Mouse (Mus musculus) gastrocnemius, postnatal 10 days (tissue): ENCODE data around the gene Mbtd1. TPM values are rescaled to one million over a fixed set of nuclear protein-coding genes. Genes with fewer than 3 reads are reported as not detected.

Experiments
- DNase-seq: peaks from one replicate; pipeline ENCODE4 v3.0.0; 2021; ENCODE audit warnings: mixed read lengths
- total RNA-seq, 2 experiments: library from RNA; stranded (reverse); gene quantifications; 2 replicates each; pipeline ENCODE4 v1.2.3; 2021

Gene Mbtd1
- total RNA-seq, 2 experiments from 2014 or later, result 22.9 to 31.2 TPM

DNA sequence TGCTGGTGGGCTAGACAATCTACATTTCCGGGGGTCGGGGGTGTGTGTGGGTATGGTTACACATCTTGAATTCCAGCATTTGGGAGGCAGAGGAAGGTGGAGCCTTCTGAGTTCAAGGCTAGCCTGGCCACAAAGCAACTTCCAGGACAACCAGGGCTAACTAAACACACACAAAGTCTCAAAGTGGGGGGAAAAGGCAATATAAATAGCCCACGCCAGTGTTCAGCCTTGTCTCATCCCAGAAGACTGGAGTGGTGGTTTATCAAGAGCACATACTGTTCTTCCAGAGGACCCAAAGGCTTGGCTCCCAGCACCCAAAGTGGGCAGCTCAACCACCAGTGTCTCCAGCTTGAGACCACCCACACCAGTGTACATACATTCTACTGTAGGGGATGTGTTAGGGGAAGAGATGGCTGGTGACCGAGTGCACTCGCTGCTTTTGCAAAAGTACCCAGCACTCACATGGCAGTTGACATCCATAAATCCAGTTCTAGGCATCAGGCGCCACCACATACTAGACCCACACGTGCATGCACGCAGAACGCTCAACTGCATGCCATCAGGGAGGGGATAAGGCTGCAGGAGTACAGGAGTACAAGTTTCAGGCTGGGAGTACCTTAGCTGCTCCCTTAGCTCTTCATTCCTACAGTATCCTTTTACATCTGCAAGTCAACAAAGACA is 63.4 kb downstream of the Mbtd1 start:
- no peak for DNase-seq

GRCm38 (mm10) chr11:93950045-93950444 is 64.4 kb downstream of the Mbtd1 start:
- DNase-seq, result no peak

DNA sequence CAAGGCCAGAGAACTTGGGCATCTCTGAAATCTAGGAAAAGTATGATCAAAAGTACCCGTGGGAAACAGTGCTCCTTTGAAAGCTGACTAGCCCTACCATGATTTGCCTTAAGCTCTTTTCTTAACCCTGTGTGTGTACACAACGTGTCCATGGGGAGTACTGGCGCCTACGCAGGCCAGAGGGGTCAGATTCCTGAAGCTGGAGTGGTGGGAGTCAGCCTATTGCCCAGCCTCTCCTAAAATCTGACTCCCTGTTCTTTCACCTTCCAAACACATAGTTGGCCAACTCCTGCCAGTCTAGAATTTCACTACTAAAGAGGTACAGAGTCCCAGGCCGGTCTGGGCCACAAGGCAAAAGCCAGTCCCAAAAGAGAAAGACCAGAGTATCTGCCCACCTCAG is 66.7 kb downstream of the Mbtd1 start:
- no peak for DNase-seq

GRCm38 (mm10) chr11:93954738-93955255 is 69.1 kb downstream of the Mbtd1 start:
- DNase-seq, result no peak

DNA sequence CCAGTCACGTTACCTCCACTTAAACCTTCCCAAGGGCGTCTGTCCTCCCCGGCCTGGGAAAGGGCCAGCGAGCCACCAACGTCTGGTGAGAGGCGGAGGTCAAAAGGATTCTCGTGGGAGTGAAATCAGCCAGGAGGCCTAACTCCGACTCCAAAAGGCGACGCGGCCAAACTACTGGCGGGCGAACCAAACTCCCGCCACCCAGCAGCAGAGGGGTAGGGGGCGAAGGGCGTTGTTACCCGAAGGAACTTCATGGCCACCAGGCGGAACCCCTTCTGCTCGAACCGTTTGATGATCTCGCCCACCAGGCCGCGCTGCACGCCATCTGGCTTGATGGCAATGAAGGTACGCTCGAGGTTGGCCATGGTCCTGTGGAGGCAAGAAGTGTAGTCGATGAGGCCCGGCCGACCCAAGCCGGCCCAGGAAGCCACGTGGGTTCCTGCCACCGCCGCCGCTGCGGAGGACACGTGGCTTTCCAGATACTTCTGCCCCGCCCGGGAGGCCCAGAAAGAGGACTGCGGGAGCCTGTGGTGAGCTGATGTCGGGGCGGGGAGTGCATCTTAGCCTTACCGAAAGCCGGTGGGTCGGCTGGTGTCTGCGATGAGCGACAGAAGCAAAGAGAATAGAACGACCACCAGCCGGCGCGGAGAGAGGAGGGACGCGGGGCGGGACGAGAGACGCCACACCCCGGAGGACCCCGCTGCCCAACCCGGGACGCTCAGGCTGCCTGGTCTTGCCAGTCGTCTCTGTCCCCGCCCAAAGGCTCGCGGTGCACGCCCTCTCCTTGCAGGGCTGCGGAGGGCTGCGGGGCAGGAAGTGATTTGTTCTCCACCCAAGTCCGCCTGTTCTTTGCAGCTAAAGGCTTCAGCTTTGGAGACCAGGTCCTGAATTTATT is 69.9 kb downstream of the Mbtd1 start:
- DNase-seq, result peak; percentile 91

GRCm38 (mm10) chr11:93956159-93956558 is 70.5 kb downstream of the Mbtd1 start, which contains the start of gene Nme2:
Gene Nme2, minus strand, starts transcription at chr11:93956259.
- DNase-seq, result no peak

DNA sequence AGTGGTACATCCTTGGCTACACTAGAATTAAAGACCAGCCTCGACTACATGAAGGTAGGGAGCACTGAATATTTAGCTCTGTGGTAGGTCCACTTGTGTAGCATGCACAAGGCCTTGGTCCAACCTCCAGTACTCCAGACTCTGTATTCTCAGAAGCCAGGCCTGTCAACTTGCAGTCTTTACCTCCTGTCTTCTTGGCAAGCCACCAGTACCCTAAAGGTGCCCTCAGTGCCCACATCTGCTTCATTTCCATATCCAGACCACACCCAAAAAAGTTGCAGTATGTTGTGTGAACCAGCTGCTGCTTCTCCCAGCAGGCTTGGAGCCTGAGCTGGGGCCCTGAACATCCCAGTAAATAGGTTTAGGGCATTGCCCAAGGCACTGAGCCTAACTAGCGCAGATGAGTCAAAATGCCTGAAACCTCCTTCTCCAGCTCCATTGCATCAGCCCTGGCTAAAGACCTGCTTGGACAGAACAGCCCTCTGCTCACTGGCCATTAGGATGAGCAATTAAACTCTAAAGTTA is 71.4 kb downstream of the Mbtd1 start:
- no peak for DNase-seq

GRCm38 (mm10) chr11:93957746-93958145 is 72.1 kb downstream of the Mbtd1 start:
- DNase-seq, result no peak

DNA sequence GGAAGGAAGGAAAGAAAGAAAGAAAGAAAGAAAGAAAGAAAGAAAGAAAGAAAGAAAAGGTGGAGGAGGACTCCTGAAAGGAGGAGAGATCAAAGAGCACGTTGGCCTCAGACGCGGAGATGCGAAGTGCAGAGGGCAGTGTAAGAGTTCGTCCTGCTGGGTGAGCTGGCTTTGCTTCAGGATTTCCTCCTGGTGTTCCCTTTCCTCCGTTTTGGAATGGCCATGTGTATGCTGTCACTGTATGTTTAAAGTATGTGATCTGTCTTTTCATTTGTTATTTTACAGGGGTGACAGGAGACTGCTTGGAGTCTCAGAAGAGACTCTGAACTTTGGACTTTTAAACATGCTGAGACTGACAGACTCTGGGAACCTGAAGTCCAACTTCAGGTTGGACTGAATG is 75.8 kb downstream of the Mbtd1 start:
- DNase-seq, result no peak

GRCm38 (mm10) chr11:93963013-93963412 is 77.4 kb downstream of the Mbtd1 start:
- no peak for DNase-seq

GRCm38 (mm10) chr11:93965391-93965790 is 79.7 kb downstream of the Mbtd1 start:
- no peak for DNase-seq

- DNase-seq, result no peak
Observed at GRCm38 (mm10) chr11:93967381-93967780, 81.7 kb downstream of the Mbtd1 start.

- peak; percentile 93 for DNase-seq
Observed at GRCm38 (mm10) chr11:93968005-93968847, 82.6 kb downstream of the Mbtd1 start, which contains the start of the genes Gm20390 and Nme1. Gene Gm20390, minus strand, starts transcription at chr11:93968293. Gene Nme1, minus strand, starts transcription at chr11:93968521.

DNA sequence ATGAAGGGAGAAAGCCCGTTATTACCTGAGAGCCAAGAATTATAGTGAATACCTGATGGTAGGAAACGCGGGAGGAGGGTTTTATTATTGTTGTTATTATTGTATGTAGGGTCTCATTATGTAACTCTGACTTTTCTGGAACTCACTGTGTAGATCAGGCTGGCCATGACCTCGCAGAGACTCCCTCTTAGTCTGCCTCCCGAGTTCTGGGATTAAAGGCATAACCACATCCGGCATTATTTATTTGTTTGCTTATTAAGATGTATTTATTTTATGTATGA is 83.1 kb downstream of the Mbtd1 start:
- no peak for DNase-seq

DNA sequence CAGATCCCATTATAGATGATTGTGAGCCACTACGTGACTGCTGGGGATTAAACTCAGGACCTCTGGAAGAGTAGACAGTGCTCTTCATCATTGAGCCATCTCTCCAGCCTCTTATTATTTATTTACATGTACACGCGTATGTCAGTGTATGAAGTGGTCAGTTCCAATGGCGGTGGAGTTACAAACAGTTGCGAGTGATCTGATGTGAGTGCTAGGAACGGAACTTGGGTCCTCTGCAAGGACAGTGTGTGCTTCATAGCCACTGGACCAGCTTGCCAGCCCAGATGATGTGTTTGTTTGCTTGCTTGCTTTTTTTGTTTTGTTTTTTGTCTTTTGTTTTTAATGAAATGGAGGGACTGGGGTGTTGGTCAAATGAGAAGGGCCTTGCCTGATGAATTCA is 83.5 kb downstream of the Mbtd1 start:
- no peak for DNase-seq

DNA sequence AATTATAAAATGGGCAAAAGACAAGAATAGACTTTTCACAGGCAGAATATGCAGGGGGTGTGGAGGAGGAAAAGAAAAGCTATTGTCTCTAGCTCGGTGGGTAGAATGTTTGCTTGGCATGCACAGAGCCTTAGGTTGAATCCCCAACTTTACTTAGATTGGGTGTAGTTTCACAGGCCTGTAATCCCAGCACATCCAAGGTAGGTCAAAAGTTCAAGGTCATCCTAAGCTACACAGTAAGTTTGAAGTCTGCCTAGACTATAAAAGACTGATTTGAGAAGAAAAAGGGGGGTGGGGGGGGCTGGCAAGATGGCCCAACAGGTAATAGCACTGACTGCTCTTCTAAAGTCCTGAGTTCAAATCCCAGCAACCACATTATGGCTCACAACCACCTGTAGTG is 84.1 kb downstream of the Mbtd1 start:
- DNase-seq, result no peak

GRCm38 (mm10) chr11:93972951-93973350 is 87.3 kb downstream of the Mbtd1 start:
- DNase-seq, result no peak

DNA sequence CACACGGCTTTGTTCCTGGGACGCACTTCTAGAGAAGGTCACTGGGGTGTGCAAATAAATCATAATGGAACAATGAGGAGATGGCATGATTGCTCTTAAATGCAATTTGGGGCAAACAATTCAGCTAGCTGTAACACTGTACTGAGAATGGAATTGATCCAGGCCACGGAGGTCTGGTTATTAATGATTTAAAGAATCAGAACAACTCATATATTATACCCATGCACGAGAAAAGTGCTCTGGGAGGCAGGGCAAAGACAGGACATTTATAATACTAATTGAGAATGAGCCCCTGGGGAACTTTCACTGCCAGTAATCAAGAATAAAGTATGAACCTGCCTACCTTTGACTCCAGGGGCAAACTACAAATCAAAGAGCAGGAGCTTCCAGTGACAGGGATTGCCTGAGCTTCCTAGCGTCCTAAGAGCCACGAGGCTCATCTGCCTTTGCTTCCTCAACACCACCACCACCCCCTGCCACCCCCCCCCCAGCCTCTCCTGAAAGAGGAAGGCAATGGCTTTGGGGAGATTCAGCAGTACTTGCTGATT is 93.9 kb downstream of the Mbtd1 start:
- DNase-seq, result no peak

GRCm38 (mm10) chr11:93984619-93985018 is 99.0 kb downstream of the Mbtd1 start:
- DNase-seq, result no peak

GRCm38 (mm10) chr11:93985265-93985664 is 99.6 kb downstream of the Mbtd1 start:
- DNase-seq, result no peak

DNA sequence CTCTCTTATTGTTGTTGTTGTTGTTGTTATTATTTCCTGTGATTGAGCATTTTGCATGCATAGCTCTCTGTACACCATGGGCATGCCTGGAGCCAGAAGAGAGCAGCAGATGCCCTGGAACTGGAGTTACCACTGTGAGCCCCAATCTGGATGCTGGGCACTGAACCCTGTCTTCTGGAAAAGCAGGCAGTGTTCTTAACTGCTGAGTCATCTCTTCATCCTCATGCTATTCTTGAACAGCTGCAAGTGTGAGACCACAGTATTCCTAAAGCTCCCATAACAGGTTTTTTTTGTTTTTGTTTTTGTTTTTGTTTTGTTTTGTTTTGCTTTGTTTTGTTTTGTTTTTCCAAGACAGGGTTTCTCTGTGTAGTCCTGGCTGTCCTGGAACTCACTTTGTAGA is 100.6 kb downstream of the Mbtd1 start:
- no peak for DNase-seq

DNA sequence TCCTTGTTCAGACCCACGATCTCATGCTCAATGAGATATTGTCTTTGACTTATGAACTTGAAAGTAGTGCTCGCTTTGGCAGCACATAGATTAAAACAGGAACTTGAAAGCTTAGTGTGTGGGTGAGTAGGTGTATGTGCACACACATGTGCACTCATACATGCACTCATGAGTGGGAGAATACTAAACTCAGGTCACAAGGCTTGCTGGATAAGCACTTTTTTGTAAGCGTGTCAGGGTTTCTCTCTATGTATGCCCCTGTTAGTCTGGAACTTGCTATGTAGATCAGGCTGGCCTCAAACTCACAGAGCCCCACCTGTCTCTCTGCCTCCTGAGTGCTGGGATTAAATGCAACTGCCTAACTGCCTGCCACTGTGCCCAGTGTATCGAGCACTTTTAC is 101.4 kb downstream of the Mbtd1 start:
- DNase-seq, result no peak
